Mouse (Mus musculus) liver, embryonic 13.5 days (tissue): ENCODE results near the gene Gm4302. TPM values are rescaled to one million over a fixed set of nuclear protein-coding genes. Genes with fewer than 3 reads are reported as not detected.
"Not testable (repeated sequence)": the region's sequence is repeated elsewhere in the genome, so short reads cannot be mapped to it uniquely, and the experiment has no call there.

Experiments
- ATAC-seq: fragments of 200-750 bp; cut with Nextera tagmentation; 2 replicates; pipeline ENCODE4 v1.8.0; 2017; ENCODE audit warnings: low read depth, mild to moderate bottlenecking, moderate number of reproducible peaks, moderate library complexity
- DNase-seq: peaks from one replicate; pipeline ENCODE4 v3.0.0; 2022
- H3K27ac ChIP-seq: fragments of 300-500 bp; sonication (generic); 2 replicates; pipeline ENCODE4 v1.5.1; 2015; ENCODE audit warnings: moderate library complexity, mild to moderate bottlenecking, inconsistent platforms
- H3K27me3 ChIP-seq: fragments of 300-500 bp; sonication (generic); 2 replicates; pipeline ENCODE4 v1.6.1; 2015; ENCODE audit warnings: mild to moderate bottlenecking, inconsistent platforms
- H3K36me3 ChIP-seq: fragments of 300-500 bp; sonication (generic); 2 replicates; pipeline ENCODE4 v1.6.1; 2015; ENCODE audit warnings: mild to moderate bottlenecking, inconsistent platforms
- H3K4me1 ChIP-seq: fragments of 300-500 bp; sonication (generic); replicated peaks from 2 replicates; pipeline ENCODE4 v1.6.1; 2015; ENCODE audit warnings: inconsistent platforms
- H3K4me2 ChIP-seq: fragments of 300-500 bp; sonication (generic); 2 replicates; pipeline ENCODE4 v1.6.1; 2015; ENCODE audit warnings: inconsistent platforms, mild to moderate bottlenecking, moderate library complexity
- H3K4me3 ChIP-seq: fragments of 300-500 bp; sonication (generic); replicated peaks from 2 replicates; pipeline ENCODE4 v1.5.1; 2015; ENCODE audit warnings: mild to moderate bottlenecking, inconsistent platforms
- H3K9ac ChIP-seq: fragments of 300-500 bp; sonication (generic); 2 replicates; pipeline ENCODE4 v1.6.1; 2015; ENCODE audit warnings: mild to moderate bottlenecking, inconsistent platforms
- H3K9me3 ChIP-seq: fragments of 300-500 bp; sonication (generic); replicated peaks from 2 replicates; pipeline ENCODE4 v1.6.1; 2016; ENCODE audit warnings: inconsistent platforms
- WGBS: fragments of 180-500 bp; shearing (Covaris S2); methylation state at CpG from one replicate; pipeline ENCODE4 v1.1.7; 2015; ENCODE audit not compliant: insufficient replicate concordance; 5-methylcytosine and 5-hydroxymethylcytosine counted together
- polyA plus RNA-seq: library from polyadenylated mRNA; unstranded; fragments of >200 nt; fragmentation: Nextera tagmentation; extraction: Ambion mirVana; gene quantifications from 2 replicates; pipeline ENCODE4 v1.2.1, GENCODE M21; 2015

The Gm4302 gene
- polyA plus RNA-seq: not detected in 2 replicates

- not testable (repeated sequence) for H3K36me3 ChIP-seq, H3K27ac ChIP-seq, H3K4me3 ChIP-seq, DNase-seq, H3K4me1 ChIP-seq, H3K9ac ChIP-seq, ATAC-seq, H3K4me2 ChIP-seq, H3K27me3 ChIP-seq, H3K9me3 ChIP-seq
- no CpG with 5 or more reads among the region's 3 CpGs for WGBS
These were observed at the start of gene Gm4302 for GRCm38 (mm10) chr10:100340536-100340935. Gm4302 (plus strand) TSS chr10:100340836.

GRCm38 (mm10) chr10:100296105-100296504 is 44.5 kb upstream of the Gm4302 start:
- no peak overlapping the region for H3K4me3 ChIP-seq
- no peaks in the 10 kb centered on the region for H3K4me1 ChIP-seq
- no peaks in the 10 kb centered on the region for H3K27me3 ChIP-seq
- H3K27ac ChIP-seq: no peak overlapping the region
- WGBS: 51% methylated on average over 2 of the region's 2 CpGs
- no peaks in the 10 kb centered on the region for H3K9me3 ChIP-seq
- H3K36me3 ChIP-seq: no peaks in the 10 kb centered on the region
- ATAC-seq: no peak
- no peak overlapping the region for H3K4me2 ChIP-seq
- no peak for DNase-seq
- no peak overlapping the region for H3K9ac ChIP-seq

DNA sequence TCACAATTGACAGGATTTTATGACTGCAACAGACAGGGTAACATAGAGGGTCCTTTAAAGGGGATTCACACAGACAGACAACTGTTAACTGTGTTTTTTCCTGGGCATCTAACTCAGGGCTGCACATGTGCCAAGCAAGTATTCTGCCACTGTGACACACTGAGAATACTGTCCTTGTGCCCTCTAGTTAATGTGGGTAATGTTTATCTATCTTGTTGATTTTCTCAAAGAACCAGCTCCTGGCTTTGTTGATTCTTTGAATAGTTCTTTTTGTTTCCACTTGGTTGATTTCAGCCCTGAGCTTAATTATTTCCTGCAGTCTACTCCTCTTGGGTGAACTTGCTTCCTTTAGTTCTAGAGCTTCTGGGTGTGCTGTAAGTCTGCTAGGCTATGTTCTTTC is 40.5 kb upstream of the Gm4302 start:
- not testable (repeated sequence) for H3K9me3 ChIP-seq, H3K36me3 ChIP-seq, H3K4me2 ChIP-seq, H3K4me1 ChIP-seq, DNase-seq, H3K4me3 ChIP-seq, H3K9ac ChIP-seq, H3K27me3 ChIP-seq, ATAC-seq, H3K27ac ChIP-seq

DNA sequence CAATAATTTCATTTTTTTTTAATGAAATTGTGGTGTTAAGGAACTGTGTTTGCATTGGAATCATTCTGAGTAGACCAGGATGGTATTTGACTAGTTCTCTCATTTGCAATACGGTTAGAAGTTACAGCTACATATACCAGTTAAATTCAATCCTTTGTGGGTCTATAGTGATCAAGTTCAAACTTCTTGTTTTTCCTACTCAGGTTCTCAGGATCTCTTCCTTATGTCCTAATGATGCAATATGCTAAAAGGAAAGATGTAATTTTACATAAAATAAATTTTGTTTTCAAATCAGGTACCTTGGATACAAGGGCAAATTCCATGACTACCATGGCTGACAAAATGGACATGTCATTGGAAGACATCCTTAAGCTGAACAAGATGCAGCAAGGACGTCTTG is 5.3 kb upstream of the Gm4302 start, which contains the start of gene Gm4301:
Gene Gm4301, plus strand, starts transcription at position 301 of the 400 bp plus-strand sequence.
- not testable (repeated sequence) for H3K9ac ChIP-seq, H3K4me3 ChIP-seq, H3K27ac ChIP-seq, ATAC-seq, H3K4me2 ChIP-seq, H3K27me3 ChIP-seq, H3K9me3 ChIP-seq, DNase-seq, H3K36me3 ChIP-seq, H3K4me1 ChIP-seq
- WGBS: no CpG with 5 or more reads among the region's 2 CpGs

DNA sequence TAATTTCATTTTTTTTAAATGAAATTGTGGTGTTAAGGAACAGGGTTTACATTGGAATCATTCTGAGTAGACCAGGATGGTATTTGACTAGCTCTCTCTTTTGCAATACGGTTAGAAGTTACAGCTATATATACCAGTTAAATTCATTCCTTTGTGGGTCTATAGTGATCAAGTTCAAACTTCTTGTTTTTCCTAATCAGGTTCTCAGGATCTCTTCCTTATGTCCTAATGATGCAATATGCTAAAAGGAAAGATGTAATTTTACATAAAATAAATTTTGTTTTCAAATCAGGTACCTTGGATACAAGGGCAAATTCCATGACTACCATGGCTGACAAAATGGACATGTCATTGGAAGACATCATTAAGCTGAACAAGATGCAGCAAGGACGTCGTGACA is 5.0 kb downstream of the Gm4302 start, which contains the start of gene Gm4303:
Gene Gm4303, plus strand, starts transcription at position 301 of the 400 bp plus-strand sequence.
- DNase-seq, H3K36me3 ChIP-seq, H3K9ac ChIP-seq, H3K27me3 ChIP-seq, H3K27ac ChIP-seq, H3K9me3 ChIP-seq, ATAC-seq, H3K4me1 ChIP-seq, H3K4me3 ChIP-seq, H3K4me2 ChIP-seq: not testable (repeated sequence)
- WGBS: no CpG with 5 or more reads among the region's 3 CpGs

GRCm38 (mm10) chr10:100350793-100351192 is 10.2 kb downstream of the Gm4302 start, which contains the start of gene Gm4305:
Gm4305 (plus strand) TSS chr10:100351093.
- not testable (repeated sequence) for H3K27me3 ChIP-seq, H3K36me3 ChIP-seq, DNase-seq, ATAC-seq, H3K4me3 ChIP-seq, H3K9ac ChIP-seq, H3K27ac ChIP-seq, H3K4me1 ChIP-seq, H3K4me2 ChIP-seq, H3K9me3 ChIP-seq
- WGBS: no CpG with 5 or more reads among the region's 3 CpGs

DNA sequence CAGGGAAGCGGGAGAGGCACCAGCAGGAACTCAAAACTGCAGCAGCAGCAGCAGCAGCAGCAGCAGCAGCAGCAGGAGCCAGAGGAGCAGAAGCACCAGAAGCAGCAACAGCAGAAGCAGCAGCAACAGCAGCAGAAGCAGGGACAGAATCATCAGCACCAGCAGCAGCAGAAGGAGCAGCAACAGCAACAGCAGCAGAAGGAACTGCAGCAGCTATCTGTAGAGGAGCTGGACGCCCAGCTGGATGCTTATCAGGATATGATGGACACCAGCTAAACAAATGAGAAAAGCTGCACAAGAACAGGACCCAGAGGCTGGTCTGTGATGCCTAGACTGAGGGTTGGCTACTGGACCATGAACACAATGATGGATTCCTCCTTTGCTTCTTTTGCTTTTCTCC is 16.2 kb downstream of the Gm4302 start:
- H3K4me2 ChIP-seq, H3K27ac ChIP-seq, DNase-seq, H3K27me3 ChIP-seq, H3K4me3 ChIP-seq, H3K9ac ChIP-seq, H3K4me1 ChIP-seq, H3K36me3 ChIP-seq, ATAC-seq, H3K9me3 ChIP-seq: not testable (repeated sequence)
- WGBS: 40% methylated on average over 2 of the region's 2 CpGs

DNA sequence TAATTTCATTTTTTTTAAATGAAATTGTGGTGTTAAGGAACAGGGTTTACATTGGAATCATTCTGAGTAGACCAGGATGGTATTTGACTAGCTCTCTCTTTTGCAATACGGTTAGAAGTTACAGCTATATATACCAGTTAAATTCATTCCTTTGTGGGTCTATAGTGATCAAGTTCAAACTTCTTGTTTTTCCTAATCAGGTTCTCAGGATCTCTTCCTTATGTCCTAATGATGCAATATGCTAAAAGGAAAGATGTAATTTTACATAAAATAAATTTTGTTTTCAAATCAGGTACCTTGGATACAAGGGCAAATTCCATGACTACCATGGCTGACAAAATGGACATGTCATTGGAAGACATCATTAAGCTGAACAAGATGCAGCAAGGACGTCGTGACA is 20.4 kb downstream of the Gm4302 start, which contains the start of gene Gm4307:
Gene Gm4307, plus strand, starts transcription at position 301 of the 400 bp plus-strand sequence.
- not testable (repeated sequence) for H3K27ac ChIP-seq, H3K4me2 ChIP-seq, H3K9me3 ChIP-seq, H3K9ac ChIP-seq, H3K36me3 ChIP-seq, H3K4me1 ChIP-seq, H3K4me3 ChIP-seq, ATAC-seq, H3K27me3 ChIP-seq, DNase-seq
- no CpG with 5 or more reads among the region's 3 CpGs for WGBS

DNA sequence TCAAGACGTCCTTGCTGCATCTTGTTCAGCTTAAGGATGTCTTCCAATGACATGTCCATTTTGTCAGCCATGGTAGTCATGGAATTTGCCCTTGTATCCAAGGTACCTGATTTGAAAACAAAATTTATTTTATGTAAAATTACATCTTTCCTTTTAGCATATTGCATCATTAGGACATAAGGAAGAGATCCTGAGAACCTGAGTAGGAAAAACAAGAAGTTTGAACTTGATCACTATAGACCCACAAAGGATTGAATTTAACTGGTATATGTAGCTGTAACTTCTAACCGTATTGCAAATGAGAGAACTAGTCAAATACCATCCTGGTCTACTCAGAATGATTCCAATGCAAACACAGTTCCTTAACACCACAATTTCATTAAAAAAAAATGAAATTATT is 41.8 kb downstream of the Gm4302 start, which contains the start of gene Gm4312:
Gene Gm4312, minus strand, starts transcription at position 101 of the 400 bp plus-strand sequence.
- not testable (repeated sequence) for H3K27ac ChIP-seq, H3K4me2 ChIP-seq, DNase-seq, H3K9ac ChIP-seq, ATAC-seq, H3K4me3 ChIP-seq, H3K9me3 ChIP-seq, H3K4me1 ChIP-seq, H3K36me3 ChIP-seq, H3K27me3 ChIP-seq
- no CpG with 5 or more reads among the region's 2 CpGs for WGBS

Other genes starting within 250 kb of the Gm4302 start
- gene Gm4301, start 5.2 kb upstream of the Gm4302 start, polyA plus RNA-seq: not detected in 2 replicates
- gene Gm4303, start 5.1 kb downstream of the Gm4302 start, polyA plus RNA-seq: not detected in 2 replicates
- not detected in 2 replicates for gene Gm4305, start 10.3 kb downstream of the Gm4302 start, polyA plus RNA-seq
- not detected in 2 replicates for gene Gm4307, start 20.5 kb downstream of the Gm4302 start, polyA plus RNA-seq
- not detected in 2 replicates for gene Gm4312, start 41.7 kb downstream of the Gm4302 start, polyA plus RNA-seq
- 6.0 and 7.5 TPM in 2 replicates for gene Tmtc3, start 146.5 kb downstream of the Gm4302 start, polyA plus RNA-seq
- 3.5 and 4.2 TPM in 2 replicates for gene Cep290, start 146.7 kb downstream of the Gm4302 start, polyA plus RNA-seq
- 16.7 and 16.8 TPM in 2 replicates for gene 4930430F08Rik, start 249.6 kb downstream of the Gm4302 start, polyA plus RNA-seq
- gene 1700017N19Rik, start 249.6 kb downstream of the Gm4302 start, polyA plus RNA-seq: not detected in 2 replicates